Mouse (Mus musculus) liver, embryonic 16.5 days (tissue): ENCODE measurements around the gene Mei1. TPM values are rescaled to one million over a fixed set of nuclear protein-coding genes. Genes with fewer than 3 reads are reported as not detected.

Experiments
- ATAC-seq: fragments of 200-750 bp; cut with Nextera tagmentation; 2 replicates; pipeline ENCODE4 v1.8.0; 2017; ENCODE audit warnings: low read depth, mild to moderate bottlenecking, moderate number of reproducible peaks, moderate library complexity
- H3K27ac ChIP-seq: fragments of 300-500 bp; sonication (generic); 2 replicates; pipeline ENCODE4 v1.5.1; 2014; ENCODE audit warnings: mild to moderate bottlenecking, low read length
- H3K27me3 ChIP-seq: fragments of 300-500 bp; sonication (generic); 2 replicates; pipeline ENCODE4 v1.6.1; 2014; ENCODE audit warnings: low read depth, low read length, mixed read lengths; ENCODE audit not compliant: control insufficient read depth, insufficient read depth
- H3K36me3 ChIP-seq: fragments of 300-500 bp; sonication (generic); 2 replicates; pipeline ENCODE4 v1.6.1; 2014; ENCODE audit warnings: mild to moderate bottlenecking; ENCODE audit not compliant: control insufficient read depth, insufficient read depth
- H3K4me1 ChIP-seq: fragments of 300-500 bp; sonication (generic); 2 replicates; pipeline ENCODE4 v1.6.1; 2014; ENCODE audit warnings: low read depth, low read length, mixed read lengths; ENCODE audit not compliant: control insufficient read depth
- H3K4me2 ChIP-seq: fragments of 300-500 bp; sonication (generic); 2 replicates; pipeline ENCODE4 v1.6.1; 2014; ENCODE audit warnings: low read depth, low read length, mixed read lengths
- H3K4me3 ChIP-seq: fragments of 300-500 bp; sonication (generic); 2 replicates; pipeline ENCODE4 v1.5.1; 2014; ENCODE audit warnings: low read depth, mild to moderate bottlenecking, low read length
- H3K9ac ChIP-seq: fragments of 300-500 bp; sonication (generic); 2 replicates; pipeline ENCODE4 v1.6.1; 2014; ENCODE audit warnings: low read depth, low read length
- H3K9me3 ChIP-seq: fragments of 300-500 bp; sonication (generic); replicated peaks from 2 replicates; pipeline ENCODE4 v1.6.1; 2016; ENCODE audit warnings: low read length; ENCODE audit not compliant: control insufficient read depth
- whole genome bisulfite sequencing: fragments of 180-500 bp; shearing (Covaris S2); extraction: QIAGEN DNeasy Blood & Tissue Kit; methylation state at CpG from one replicate; pipeline ENCODE4 v1.1.7; 2014; ENCODE audit not compliant: insufficient replicate concordance; 5-methylcytosine and 5-hydroxymethylcytosine counted together
- polyA plus RNA-seq: library from polyadenylated mRNA; unstranded; fragments of >200 nt; fragmentation: Nextera tagmentation; extraction: Ambion mirVana; gene quantifications from 2 replicates; pipeline ENCODE4 v1.2.1, GENCODE M21; 2015

Mei1 gene
- polyA plus RNA-seq, 1 experiment from 2014 or later: not detected

GRCm38 (mm10) chr15:82073490-82073889 lies 3.7 kb downstream of the Mei1 start:
- Histone ChIP-seq H3K4me3 (no peak overlapping the region), H3K27me3 (peaks cover 32% of the 10 kb centered on the region), H3K36me3 (no peaks in the 10 kb centered on the region), H3K9ac (no peak overlapping the region), H3K4me2 (no peak overlapping the region), H3K4me1 (no peaks in the 10 kb centered on the region), H3K9me3 (no peaks in the 10 kb centered on the region), H3K27ac (no peak overlapping the region)
- 61% methylated on average over 7 of the region's 7 CpGs for WGBS
- no peak for ATAC-seq

- Histone ChIP-seq H3K4me2 (no peak overlapping the region), H3K4me3 (no peak overlapping the region), H3K27ac (no peak overlapping the region), H3K9ac (no peak overlapping the region), H3K27me3 (no peaks in the 10 kb centered on the region; the same call in 1 of the 2 replicates), H3K9me3 (no peaks in the 10 kb centered on the region), H3K4me1 (no peaks in the 10 kb centered on the region), H3K36me3 (no peaks in the 10 kb centered on the region)
- ATAC-seq: no peak
- 48% methylated on average over 10 of the region's 10 CpGs for WGBS
Measured at GRCm38 (mm10) chr15:82079883-82080282, 10.1 kb downstream of the Mei1 start.

- no peak for ATAC-seq
- no peaks in the 10 kb centered on the region for H3K9me3 ChIP-seq
- H3K27me3 ChIP-seq: no peaks in the 10 kb centered on the region; the same call in 1 of the 2 replicates
- H3K36me3 ChIP-seq: no peaks in the 10 kb centered on the region
- H3K27ac ChIP-seq: no peak overlapping the region
- no peak overlapping the region for H3K9ac ChIP-seq
- WGBS: 26% methylated on average over 7 of the region's 7 CpGs
- no peak overlapping the region for H3K4me3 ChIP-seq
- no peaks in the 10 kb centered on the region for H3K4me1 ChIP-seq
- H3K4me2 ChIP-seq: no peak overlapping the region
Measured at GRCm38 (mm10) chr15:82081161-82081560, 11.4 kb downstream of the Mei1 start.

GRCm38 (mm10) chr15:82085606-82086005 lies 15.8 kb downstream of the Mei1 start:
- 71% methylated on average over 9 of the region's 9 CpGs for WGBS
- H3K27ac ChIP-seq: no peak overlapping the region
- peaks cover 3% of the 10 kb centered on the region for H3K27me3 ChIP-seq
- H3K4me3 ChIP-seq: no peak overlapping the region
- H3K4me2 ChIP-seq: no peak overlapping the region
- H3K9me3 ChIP-seq: no peaks in the 10 kb centered on the region
- no peak for ATAC-seq
- no peaks in the 10 kb centered on the region for H3K4me1 ChIP-seq
- no peaks in the 10 kb centered on the region for H3K36me3 ChIP-seq
- H3K9ac ChIP-seq: no peak overlapping the region

- 70% methylated on average over 12 of the region's 12 CpGs for WGBS
- peaks cover 3% of the 10 kb centered on the region for H3K27me3 ChIP-seq
- ATAC-seq: no peak
Measured at GRCm38 (mm10) chr15:82086131-82086530, 16.3 kb downstream of the Mei1 start.

GRCm38 (mm10) chr15:82087266-82087665 lies 17.5 kb downstream of the Mei1 start:
- peaks cover 3% of the 10 kb centered on the region for H3K27me3 ChIP-seq
- no peak overlapping the region for H3K4me3 ChIP-seq
- no peaks in the 10 kb centered on the region for H3K4me1 ChIP-seq
- no peak overlapping the region for H3K9ac ChIP-seq
- H3K27ac ChIP-seq: no peak overlapping the region
- no peak overlapping the region for H3K4me2 ChIP-seq
- no peaks in the 10 kb centered on the region for H3K9me3 ChIP-seq
- ATAC-seq: no peak
- H3K36me3 ChIP-seq: no peaks in the 10 kb centered on the region
- WGBS: 14% methylated on average over 10 of the region's 10 CpGs

More at GRCm38 (mm10) chr15:82086131-82086530, 16.3 kb downstream of the Mei1 start:
- H3K9ac ChIP-seq: no peak overlapping the region
- H3K4me3 ChIP-seq: no peak overlapping the region
- no peaks in the 10 kb centered on the region for H3K4me1 ChIP-seq
- H3K4me2 ChIP-seq: no peak overlapping the region
- H3K9me3 ChIP-seq: no peaks in the 10 kb centered on the region
- H3K36me3 ChIP-seq: no peaks in the 10 kb centered on the region
- H3K27ac ChIP-seq: no peak overlapping the region

- Histone ChIP-seq H3K27me3 (peaks cover 3% of the 10 kb centered on the region; the same call in 1 of the 2 replicates), H3K9ac (no peak overlapping the region), H3K36me3 (no peaks in the 10 kb centered on the region), H3K4me1 (no peaks in the 10 kb centered on the region), H3K9me3 (no peaks in the 10 kb centered on the region), H3K27ac (no peak overlapping the region), H3K4me2 (no peak overlapping the region), H3K4me3 (no peak overlapping the region)
- WGBS: 61% methylated on average over 7 of the region's 7 CpGs
- ATAC-seq: no peak
Measured at GRCm38 (mm10) chr15:82091061-82091460, 21.3 kb downstream of the Mei1 start.

- H3K9me3 ChIP-seq: no peaks in the 10 kb centered on the region
- H3K4me2 ChIP-seq: no peak overlapping the region
- WGBS: 17% methylated on average over 8 of the region's 8 CpGs
- no peak overlapping the region for H3K9ac ChIP-seq
- no peaks in the 10 kb centered on the region for H3K27me3 ChIP-seq
- no peak for ATAC-seq
- no peaks in the 10 kb centered on the region for H3K36me3 ChIP-seq
- H3K4me1 ChIP-seq: no peaks in the 10 kb centered on the region
- no peak overlapping the region for H3K4me3 ChIP-seq
- no peak overlapping the region for H3K27ac ChIP-seq
Measured at GRCm38 (mm10) chr15:82106953-82107555, 37.3 kb downstream of the Mei1 start.

- WGBS: 66% methylated on average over 8 of the region's 8 CpGs
Measured at GRCm38 (mm10) chr15:82120544-82120943, 50.7 kb downstream of the Mei1 start.

More at GRCm38 (mm10) chr15:82120544-82120943, 50.7 kb downstream of the Mei1 start:
- no peak overlapping the region for H3K4me2 ChIP-seq
- no peak overlapping the region for H3K4me3 ChIP-seq
- H3K27me3 ChIP-seq: no peaks in the 10 kb centered on the region; the same call in 1 of the 2 replicates
- no peaks in the 10 kb centered on the region for H3K9me3 ChIP-seq
- no peak overlapping the region for H3K27ac ChIP-seq
- H3K36me3 ChIP-seq: no peaks in the 10 kb centered on the region
- no peaks in the 10 kb centered on the region for H3K4me1 ChIP-seq
- ATAC-seq: no peak
- no peak overlapping the region for H3K9ac ChIP-seq
